Mouse (Mus musculus) liver, embryonic 14.5 days (tissue): ENCODE measurements at regions not wholly inside any gene's neighbourhood (a gene's known extent, or its start where the extent isn't known, plus 50 kb on each side); places are given as distances from the start of the nearest gene placed in this dataset.

ENCODE experiments used
- CTCF ChIP-seq: IDR thresholded peaks from 2 replicates; pipeline ENCODE4 v1.5.1; 2016; ENCODE audit warnings: antibody characterized with exemption, low read depth, control low read depth
- EP300 ChIP-seq: IDR thresholded peaks from 2 replicates; pipeline ENCODE4 v1.6.1; 2016; ENCODE audit warnings: antibody characterized with exemption, low read depth

DNA sequence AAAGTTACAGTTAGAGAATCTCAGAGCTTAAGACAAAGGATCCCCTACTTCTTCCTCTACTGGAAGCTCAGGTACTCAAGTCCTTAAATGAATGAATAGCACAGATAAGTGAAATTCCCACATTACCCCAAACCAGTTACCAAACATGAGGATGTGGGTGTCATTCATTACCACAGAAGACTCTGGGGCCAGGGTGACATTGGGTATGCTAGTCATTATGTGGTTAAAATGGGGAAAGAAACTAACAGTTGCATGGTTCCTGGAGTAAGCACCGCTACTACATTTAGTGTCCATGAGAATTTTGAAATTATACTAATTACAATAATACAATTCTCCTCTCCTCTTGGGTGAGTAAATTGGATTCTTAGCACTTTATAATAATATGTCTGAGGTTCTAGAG lies 142.9 kb upstream of the Thbs1 start:
- TF ChIP-seq EP300 (no peak), CTCF (no peak)
